Mouse (Mus musculus) hindbrain, embryonic 10.5 days (tissue): ENCODE data around the gene Fam8a1. TPM values are rescaled to one million over a fixed set of nuclear protein-coding genes. Genes with fewer than 3 reads are reported as not detected.
A peak's percentile ranks its signal among the peaks of the same experiment; 100 is the strongest.

Source experiments
- DNase-seq: peaks from one replicate; pipeline ENCODE4 v3.0.0-alpha.2; 2017; ENCODE audit warnings: low spot score
- H3K27ac ChIP-seq: fragments of 300-500 bp; sonication (generic); 2 replicates; pipeline ENCODE4 v1.5.1; 2016; ENCODE audit warnings: mild to moderate bottlenecking, moderate library complexity
- H3K27me3 ChIP-seq: fragments of 300-500 bp; sonication (generic); 2 replicates; pipeline ENCODE4 v1.6.1; 2016; ENCODE audit warnings: mild to moderate bottlenecking; ENCODE audit not compliant: poor library complexity, insufficient read depth, severe bottlenecking
- H3K36me3 ChIP-seq: fragments of 300-500 bp; sonication (generic); 2 replicates; pipeline ENCODE4 v1.6.1; 2016; ENCODE audit warnings: mild to moderate bottlenecking, moderate library complexity
- H3K4me1 ChIP-seq: fragments of 300-500 bp; sonication (generic); replicated peaks from 2 replicates; pipeline ENCODE4 v1.6.1; 2016; ENCODE audit warnings: mild to moderate bottlenecking
- H3K4me3 ChIP-seq: fragments of 300-500 bp; sonication (generic); 2 replicates; pipeline ENCODE4 v1.5.1; 2016; ENCODE audit warnings: mild to moderate bottlenecking, moderate library complexity
- H3K9me3 ChIP-seq: fragments of 300-500 bp; sonication (generic); 2 replicates; pipeline ENCODE4 v1.6.1; 2016; ENCODE audit warnings: mild to moderate bottlenecking, moderate library complexity
- WGBS: fragments of 180-500 bp; shearing (Covaris S2); methylation state at CpG from one replicate; pipeline ENCODE4 v1.1.7; 2016; 5-methylcytosine and 5-hydroxymethylcytosine counted together
- polyA plus RNA-seq: library from polyadenylated mRNA; unstranded; fragments of >200 nt; fragmentation: Nextera tagmentation; extraction: Ambion mirVana; gene quantifications from 2 replicates; pipeline ENCODE4 v1.2.1, GENCODE M21; 2016

Gene Fam8a1
- polyA plus RNA-seq, 1 experiment from 2014 or later: 8.1 TPM

GRCm38 (mm10) chr13:46726288-46727037, 57.1 kb downstream of the Fam8a1 start:
- no peaks in the 10 kb centered on the region for H3K9me3 ChIP-seq
- DNase-seq: no peak
- peak overlapping the region; percentile 97 for H3K27ac ChIP-seq
- WGBS: under 1% methylated on average over 30 of the region's 30 CpGs
- no peaks in the 10 kb centered on the region for H3K36me3 ChIP-seq
- peaks cover 23% of the 10 kb centered on the region for H3K4me1 ChIP-seq
- no peaks in the 10 kb centered on the region for H3K27me3 ChIP-seq
- peak overlapping the region; percentile 99 for H3K4me3 ChIP-seq

- DNase-seq: peak; percentile 74
- peaks cover 23% of the 10 kb centered on the region for H3K4me1 ChIP-seq
- no peaks in the 10 kb centered on the region for H3K9me3 ChIP-seq
- no peaks in the 10 kb centered on the region for H3K27me3 ChIP-seq
- under 1% methylated on average over 85 of the region's 85 CpGs for WGBS
- peak overlapping the region; percentile 99 for H3K4me3 ChIP-seq
- H3K36me3 ChIP-seq: no peaks in the 10 kb centered on the region
- peak overlapping the region; percentile 97 for H3K27ac ChIP-seq
Measured at GRCm38 (mm10) chr13:46727038-46727836, 57.9 kb downstream of the Fam8a1 start.

Other genes with a start within 250 kb of the Fam8a1 start
- 5.1 and 5.9 TPM in 2 replicates for gene Cap2, start 167.7 kb upstream of the Fam8a1 start, polyA plus RNA-seq
- gene Nup153, start 58.4 kb downstream of the Fam8a1 start, polyA plus RNA-seq: 25.6 and 31.1 TPM in 2 replicates